Mouse (Mus musculus) liver, embryonic 14.5 days (tissue): ENCODE measurements around the gene Nedd9.

Experiments
- CTCF ChIP-seq: IDR thresholded peaks from 2 replicates; pipeline ENCODE4 v1.5.1; 2016; ENCODE audit warnings: antibody characterized with exemption, low read depth, control low read depth
- EP300 ChIP-seq: IDR thresholded peaks from 2 replicates; pipeline ENCODE4 v1.6.1; 2016; ENCODE audit warnings: antibody characterized with exemption, low read depth

GRCm38 (mm10) chr13:41474365-41474764 lies 12.8 kb downstream of the Nedd9 start:
- TF ChIP-seq CTCF (no peak), EP300 (no peak)
